Mouse (Mus musculus) forebrain, embryonic 16.5 days (tissue): ENCODE data around the gene Apeh. TPM values are rescaled to one million over a fixed set of nuclear protein-coding genes. Genes with fewer than 3 reads are reported as not detected.

Experiments
- microRNA-seq: library from miRNA; unstranded; fragments of <30 nt; microRNA quantifications from one replicate; pipeline ENCODE4, GENCODE M21; 2017
- polyA plus RNA-seq: library from polyadenylated mRNA; unstranded; fragments of >200 nt; fragmentation: Nextera tagmentation; extraction: Ambion mirVana; gene quantifications from 2 replicates; pipeline ENCODE4 v1.2.1, GENCODE M21; 2015

The Apeh gene
- polyA plus RNA-seq, 1 experiment from 2014 or later = 46.2 TPM

Small RNA genes lying within 50 kb of the gene (microRNA-seq; reads per million reads assigned to microRNA genes)
- not detected for gene Gm47303
- gene Mir7088 = not detected

Other genes with a start within 250 kb of the Apeh start
- gene Rbm6, start 221.4 kb downstream of the Apeh start, polyA plus RNA-seq = 115 and 140 TPM in 2 replicates
- gene Mon1a, start 206.5 kb downstream of the Apeh start, polyA plus RNA-seq = 24.8 and 25.2 TPM in 2 replicates
- gene Mst1r, start 187.7 kb downstream of the Apeh start, polyA plus RNA-seq = 0.91 and 1.3 TPM in 2 replicates
- not detected in 2 replicates for gene Actl11, start 166.1 kb downstream of the Apeh start, polyA plus RNA-seq
- gene Camkv, start 158.9 kb downstream of the Apeh start, polyA plus RNA-seq = 117 and 140 TPM in 2 replicates
- gene Traip, start 144.5 kb downstream of the Apeh start, polyA plus RNA-seq = 14.2 and 17.1 TPM in 2 replicates
- gene Uba7, start 119.1 kb downstream of the Apeh start, polyA plus RNA-seq = 3.2 and 3.7 TPM in 2 replicates
- gene Gm20661, start 111.5 kb downstream of the Apeh start, polyA plus RNA-seq = 0.65 and 0.92 TPM in 2 replicates
- gene Inka1, start 108.7 kb downstream of the Apeh start, polyA plus RNA-seq = 12.8 and 14.2 TPM in 2 replicates
- gene Cdhr4, start 102.1 kb downstream of the Apeh start, polyA plus RNA-seq = 1.2 TPM in 2 replicates
- gene Gm20662, start 98.3 kb downstream of the Apeh start, polyA plus RNA-seq = 0.67 and 1.4 TPM in 2 replicates
- 110 and 116 TPM in 2 replicates for gene Ip6k1, start 92.1 kb downstream of the Apeh start, polyA plus RNA-seq
- gene Gmppb, start 45.4 kb downstream of the Apeh start, polyA plus RNA-seq = 19.6 and 21.2 TPM in 2 replicates
- 2.5 and 3.4 TPM in 2 replicates for gene Amigo3, start 41.4 kb downstream of the Apeh start, polyA plus RNA-seq
- not detected in 2 replicates for gene Mst1, start 14.2 kb downstream of the Apeh start, polyA plus RNA-seq
- gene Rnf123, start 11.3 kb downstream of the Apeh start, polyA plus RNA-seq = 44.5 and 53.1 TPM in 2 replicates
- gene Bsn, start 95.8 kb upstream of the Apeh start, polyA plus RNA-seq = 7.0 and 8.5 TPM in 2 replicates
- gene Dag1, start 169.4 kb upstream of the Apeh start, polyA plus RNA-seq = 56.3 and 57.9 TPM in 2 replicates
- gene Nicn1, start 195.8 kb upstream of the Apeh start, polyA plus RNA-seq = 139 and 158 TPM in 2 replicates
- 22.3 and 23.8 TPM in 2 replicates for gene Amt, start 202.2 kb upstream of the Apeh start, polyA plus RNA-seq
- 282 and 351 TPM in 2 replicates for gene Rhoa, start 211.5 kb upstream of the Apeh start, polyA plus RNA-seq
- gene Tcta, start 211.6 kb upstream of the Apeh start, polyA plus RNA-seq = 34.3 and 37.6 TPM in 2 replicates
- gene Gpx1, start 244.3 kb upstream of the Apeh start, polyA plus RNA-seq = 369 and 398 TPM in 2 replicates